Mouse (Mus musculus): ENCODE data around the gene Tmem179b. TPM values are rescaled to one million over a fixed set of nuclear protein-coding genes. Genes with fewer than 3 reads are reported as not detected.
A peak's percentile ranks its signal among the peaks of the same experiment; 100 is the strongest.

Gene Tmem179b
- polyA plus RNA-seq (2014; fragmentation: Nextera tagmentation; extraction: Ambion mirVana): 29.3 and 37.5 TPM in 2 replicates

GRCm38 (mm10) chr19:8774086-8774835 lies at the start of gene Tmem179b:
Gene Tmem179b, minus strand, starts transcription at chr19:8774467.
- no peaks in the 10 kb centered on the region for H3K9me3 ChIP-seq (ENCODE audit: control insufficient read depth, low read length)
- no peaks in the 10 kb centered on the region for H3K27me3 ChIP-seq (ENCODE audit: control insufficient read depth, insufficient read depth, low read length)
- peak within 1 kb of the TSS; percentile 96 for H3K9ac ChIP-seq
- under 1% methylated on average over 68 of the region's 68 CpGs for WGBS
- peaks cover 38% of the 10 kb centered on the region for H3K4me1 ChIP-seq (replicated peaks; ENCODE audit: control insufficient read depth, insufficient read depth, low read length)
- peak within 1 kb of the TSS; percentile 99 for H3K4me2 ChIP-seq (replicated peaks)
- peak; percentile 96 for DNase-seq (ENCODE audit: low spot score)
- ATAC-seq (ENCODE audit: low FRiP score): peak; percentile 94
- H3K4me3 ChIP-seq (replicated peaks; ENCODE audit: low read length): peak within 1 kb of the TSS; percentile 68
- peaks cover 48% of the 10 kb centered on the region for H3K36me3 ChIP-seq (replicated peaks; ENCODE audit: control insufficient read depth, insufficient read depth)
- peak within 1 kb of the TSS; percentile 99 for H3K27ac ChIP-seq

GRCm38 (mm10) chr19:8822696-8823095 lies 48.4 kb upstream of the Tmem179b start:
- peak overlapping the region; percentile 90 for H3K9ac ChIP-seq
- peaks cover 34% of the 10 kb centered on the region for H3K4me1 ChIP-seq (replicated peaks; ENCODE audit: control insufficient read depth, insufficient read depth, low read length)
- H3K27me3 ChIP-seq (ENCODE audit: control insufficient read depth, insufficient read depth, low read length): no peaks in the 10 kb centered on the region
- WGBS: 65% methylated on average over 8 of the region's 8 CpGs
- ATAC-seq (ENCODE audit: low FRiP score): no peak
- no peak overlapping the region for H3K27ac ChIP-seq
- H3K4me2 ChIP-seq (replicated peaks): peak overlapping the region; percentile 76
- no peaks in the 10 kb centered on the region for H3K9me3 ChIP-seq (ENCODE audit: control insufficient read depth, low read length)
- H3K4me3 ChIP-seq (replicated peaks; ENCODE audit: low read length): peak overlapping the region; percentile 90
- H3K36me3 ChIP-seq (replicated peaks; ENCODE audit: control insufficient read depth, insufficient read depth): peaks cover 51% of the 10 kb centered on the region
- no peak for DNase-seq (ENCODE audit: low spot score)

GRCm38 (mm10) chr19:8821146-8821545 lies 46.9 kb upstream of the Tmem179b start:
- 4% methylated on average over 7 of the region's 7 CpGs for WGBS
- Histone ChIP-seq H3K4me3 (replicated peaks; ENCODE audit: low read length) (peak overlapping the region; percentile 90), H3K4me1 (replicated peaks; ENCODE audit: control insufficient read depth, insufficient read depth, low read length) (peaks cover 47% of the 10 kb centered on the region), H3K4me2 (replicated peaks) (peak overlapping the region; percentile 76), H3K27ac (no peak overlapping the region; the same call in 1 of the 2 replicates), H3K36me3 (replicated peaks; ENCODE audit: control insufficient read depth, insufficient read depth) (peaks cover 36% of the 10 kb centered on the region), H3K9me3 (ENCODE audit: control insufficient read depth, low read length) (no peaks in the 10 kb centered on the region), H3K9ac (peak overlapping the region; percentile 90), H3K27me3 (ENCODE audit: control insufficient read depth, insufficient read depth, low read length) (no peaks in the 10 kb centered on the region)
- DNase-seq (ENCODE audit: low spot score) (no peak), ATAC-seq (ENCODE audit: low FRiP score) (no peak)

GRCm38 (mm10) chr19:8820424-8820956 lies 46.2 kb upstream of the Tmem179b start:
- H3K36me3 ChIP-seq (replicated peaks; ENCODE audit: control insufficient read depth, insufficient read depth): peaks cover 31% of the 10 kb centered on the region
- peak overlapping the region; percentile 90 for H3K4me3 ChIP-seq (replicated peaks; ENCODE audit: low read length)
- no peak for DNase-seq (ENCODE audit: low spot score)
- ATAC-seq (ENCODE audit: low FRiP score): peak; percentile 28
- H3K9ac ChIP-seq: peak overlapping the region; percentile 90
- H3K27ac ChIP-seq: peak overlapping the region; percentile 96
- H3K4me2 ChIP-seq (replicated peaks): peak overlapping the region; percentile 76
- H3K9me3 ChIP-seq (ENCODE audit: control insufficient read depth, low read length): no peaks in the 10 kb centered on the region
- peaks cover 47% of the 10 kb centered on the region for H3K4me1 ChIP-seq (replicated peaks; ENCODE audit: control insufficient read depth, insufficient read depth, low read length)
- WGBS: under 1% methylated on average over 48 of the region's 48 CpGs
- no peaks in the 10 kb centered on the region for H3K27me3 ChIP-seq (ENCODE audit: control insufficient read depth, insufficient read depth, low read length)

- DNase-seq (ENCODE audit: low spot score): peak; percentile 97
- peak within 1 kb of the TSS; percentile 90 for H3K4me3 ChIP-seq (replicated peaks; ENCODE audit: low read length)
- H3K27me3 ChIP-seq (ENCODE audit: control insufficient read depth, insufficient read depth, low read length): no peaks in the 10 kb centered on the region
- H3K36me3 ChIP-seq (replicated peaks; ENCODE audit: control insufficient read depth, insufficient read depth): peaks cover 31% of the 10 kb centered on the region
- peak within 1 kb of the TSS; percentile 96 for H3K27ac ChIP-seq
- H3K4me2 ChIP-seq (replicated peaks): peak within 1 kb of the TSS; percentile 76
- H3K9ac ChIP-seq: peak within 1 kb of the TSS; percentile 90
- peak; percentile 96 for ATAC-seq (ENCODE audit: low FRiP score)
- H3K9me3 ChIP-seq (ENCODE audit: control insufficient read depth, low read length): no peaks in the 10 kb centered on the region
- peaks cover 47% of the 10 kb centered on the region for H3K4me1 ChIP-seq (replicated peaks; ENCODE audit: control insufficient read depth, insufficient read depth, low read length)
- under 1% methylated on average over 81 of the region's 83 CpGs for WGBS
Measured at GRCm38 (mm10) chr19:8819596-8820423, 45.5 kb upstream of the Tmem179b start, which contains the start of gene Hnrnpul2. Gene Hnrnpul2, plus strand, starts transcription at chr19:8820010.

- H3K27ac ChIP-seq: peak within 1 kb of the TSS; percentile 96
- H3K4me2 ChIP-seq (replicated peaks): peak within 1 kb of the TSS; percentile 76
- H3K27me3 ChIP-seq (ENCODE audit: control insufficient read depth, insufficient read depth, low read length): no peaks in the 10 kb centered on the region
- ATAC-seq (ENCODE audit: low FRiP score): peak; percentile 93
- peaks cover 30% of the 10 kb centered on the region for H3K36me3 ChIP-seq (replicated peaks; ENCODE audit: control insufficient read depth, insufficient read depth)
- under 1% methylated on average over 33 of the region's 33 CpGs for WGBS
- peak; percentile 99 for DNase-seq (ENCODE audit: low spot score)
- H3K4me3 ChIP-seq (replicated peaks; ENCODE audit: low read length): peak within 1 kb of the TSS; percentile 90
- peak within 1 kb of the TSS; percentile 90 for H3K9ac ChIP-seq
- peaks cover 47% of the 10 kb centered on the region for H3K4me1 ChIP-seq (replicated peaks; ENCODE audit: control insufficient read depth, insufficient read depth, low read length)
- H3K9me3 ChIP-seq (ENCODE audit: control insufficient read depth, low read length): no peaks in the 10 kb centered on the region
Measured at GRCm38 (mm10) chr19:8818801-8819595, 44.7 kb upstream of the Tmem179b start, which contains the start of gene Ttc9c. Gene Ttc9c, minus strand, starts transcription at chr19:8819333.

- H3K4me2 ChIP-seq (replicated peaks): peak overlapping the region; percentile 76
- no peaks in the 10 kb centered on the region for H3K9me3 ChIP-seq (ENCODE audit: control insufficient read depth, low read length)
- 32% methylated on average over 14 of the region's 14 CpGs for whole genome bisulfite sequencing
- H3K4me1 ChIP-seq (replicated peaks; ENCODE audit: control insufficient read depth, insufficient read depth, low read length): peaks cover 45% of the 10 kb centered on the region
- peak overlapping the region; percentile 96 for H3K27ac ChIP-seq
- no peak for ATAC-seq (ENCODE audit: low FRiP score)
- H3K9ac ChIP-seq: peak overlapping the region; percentile 84
- H3K4me3 ChIP-seq (replicated peaks; ENCODE audit: low read length): peak overlapping the region; percentile 90
- H3K27me3 ChIP-seq (ENCODE audit: control insufficient read depth, insufficient read depth, low read length): no peaks in the 10 kb centered on the region
- H3K36me3 ChIP-seq (replicated peaks; ENCODE audit: control insufficient read depth, insufficient read depth): peaks cover 29% of the 10 kb centered on the region
- DNase-seq (ENCODE audit: low spot score): no peak
Measured at GRCm38 (mm10) chr19:8818301-8818798, 44.1 kb upstream of the Tmem179b start.

GRCm38 (mm10) chr19:8817001-8817400 lies 42.7 kb upstream of the Tmem179b start:
- H3K4me1 ChIP-seq (replicated peaks; ENCODE audit: control insufficient read depth, insufficient read depth, low read length): peaks cover 32% of the 10 kb centered on the region
- no peak overlapping the region for H3K27ac ChIP-seq
- no peaks in the 10 kb centered on the region for H3K27me3 ChIP-seq (ENCODE audit: control insufficient read depth, insufficient read depth, low read length)
- H3K4me3 ChIP-seq (replicated peaks; ENCODE audit: low read length): 0 out of 2 replicates have a peak overlapping the region, but pooled peaks have one; percentile 7
- DNase-seq (ENCODE audit: low spot score) (no peak), ATAC-seq (ENCODE audit: low FRiP score) (no peak)
- peaks cover 35% of the 10 kb centered on the region for H3K36me3 ChIP-seq (replicated peaks; ENCODE audit: control insufficient read depth, insufficient read depth)
- no peaks in the 10 kb centered on the region for H3K9me3 ChIP-seq (ENCODE audit: control insufficient read depth, low read length)
- peak overlapping the region; percentile 76 for H3K4me2 ChIP-seq (replicated peaks)
- WGBS: 68% methylated on average over 3 of the region's 3 CpGs
- H3K9ac ChIP-seq: peak overlapping the region; percentile 84
